Mouse (Mus musculus) hindbrain, embryonic 14.5 days (tissue): ENCODE measurements around the gene C1qtnf3. TPM values are rescaled to one million over a fixed set of nuclear protein-coding genes. Genes with fewer than 3 reads are reported as not detected.

Source experiments
- ATAC-seq: fragments of 200-750 bp; cut with Nextera tagmentation; 2 replicates; pipeline ENCODE4 v1.8.0; 2017; ENCODE audit warnings: moderate number of reproducible peaks, mild to moderate bottlenecking, moderate TSS enrichment, moderate library complexity; ENCODE audit not compliant: low FRiP score
- DNase-seq: peaks from one replicate; pipeline ENCODE4 v3.0.0-alpha.2; 2015; ENCODE audit warnings: low spot score
- H3K27ac ChIP-seq: fragments of 300-500 bp; sonication (generic); 2 replicates; pipeline ENCODE4 v1.5.1; 2014; ENCODE audit warnings: mild to moderate bottlenecking, moderate library complexity
- H3K27me3 ChIP-seq: fragments of 300-500 bp; sonication (generic); 2 replicates; pipeline ENCODE4 v1.6.1; 2014; ENCODE audit warnings: mild to moderate bottlenecking, low read length, mixed read lengths; ENCODE audit not compliant: control insufficient read depth, insufficient read depth
- H3K36me3 ChIP-seq: fragments of 300-500 bp; sonication (generic); replicated peaks from 2 replicates; pipeline ENCODE4 v1.6.1; 2014; ENCODE audit not compliant: control insufficient read depth, insufficient read depth
- H3K4me1 ChIP-seq: fragments of 300-500 bp; sonication (generic); replicated peaks from 2 replicates; pipeline ENCODE4 v1.6.1; 2014; ENCODE audit warnings: antibody characterized with exemption, low read length, mixed read lengths; ENCODE audit not compliant: control insufficient read depth, insufficient read depth
- H3K4me2 ChIP-seq: fragments of 300-500 bp; sonication (generic); replicated peaks from 2 replicates; pipeline ENCODE4 v1.6.1; 2014; ENCODE audit warnings: mild to moderate bottlenecking, moderate library complexity
- H3K4me3 ChIP-seq: fragments of 300-500 bp; sonication (generic); replicated peaks from 2 replicates; pipeline ENCODE4 v1.5.1; 2014; ENCODE audit warnings: mild to moderate bottlenecking, low read length
- H3K9ac ChIP-seq: fragments of 300-500 bp; sonication (generic); 2 replicates; pipeline ENCODE4 v1.6.1; 2014
- H3K9me3 ChIP-seq: fragments of 300-500 bp; sonication (generic); 2 replicates; pipeline ENCODE4 v1.6.1; 2016; ENCODE audit warnings: low read length; ENCODE audit not compliant: control insufficient read depth
- WGBS: fragments of 180-500 bp; shearing (Covaris S2); extraction: QIAGEN DNeasy Blood & Tissue Kit; methylation state at CpG from one replicate; pipeline ENCODE4 v1.1.7; 2014; 5-methylcytosine and 5-hydroxymethylcytosine counted together
- polyA plus RNA-seq: library from polyadenylated mRNA; unstranded; fragments of >200 nt; fragmentation: Nextera tagmentation; extraction: Ambion mirVana; gene quantifications from 2 replicates; pipeline ENCODE4 v1.2.1, GENCODE M21; 2014

C1qtnf3 gene
- polyA plus RNA-seq, 1 experiment from 2014 or later: 5.5 TPM

- no peaks in the 10 kb centered on the region for H3K9me3 ChIP-seq
- no peak overlapping the region for H3K4me2 ChIP-seq
- H3K9ac ChIP-seq: no peak overlapping the region
- WGBS: 87% methylated on average over 6 of the region's 6 CpGs
- H3K4me3 ChIP-seq: no peak overlapping the region
- no peaks in the 10 kb centered on the region for H3K36me3 ChIP-seq
- no peaks in the 10 kb centered on the region for H3K4me1 ChIP-seq
- no peaks in the 10 kb centered on the region for H3K27me3 ChIP-seq
- H3K27ac ChIP-seq: no peak overlapping the region
- ATAC-seq (no peak), DNase-seq (no peak)
Observed at GRCm38 (mm10) chr15:11004646-11005045, 52.5 kb downstream of the C1qtnf3 start.

GRCm38 (mm10) chr15:11008756-11009155 is 56.6 kb downstream of the C1qtnf3 start:
- no peaks in the 10 kb centered on the region for H3K4me1 ChIP-seq
- 27% methylated on average over 5 of the region's 5 CpGs for WGBS
- no peak overlapping the region for H3K4me2 ChIP-seq
- ATAC-seq (no peak), DNase-seq (peak; percentile 50)
- no peak overlapping the region for H3K4me3 ChIP-seq
- no peaks in the 10 kb centered on the region for H3K36me3 ChIP-seq
- no peaks in the 10 kb centered on the region for H3K27me3 ChIP-seq
- no peaks in the 10 kb centered on the region for H3K9me3 ChIP-seq
- H3K27ac ChIP-seq: no peak overlapping the region
- no peak overlapping the region for H3K9ac ChIP-seq

GRCm38 (mm10) chr15:11010976-11011548 is 58.9 kb downstream of the C1qtnf3 start:
- Histone ChIP-seq H3K27ac (no peak overlapping the region), H3K4me2 (no peak overlapping the region), H3K9ac (no peak overlapping the region), H3K36me3 (no peaks in the 10 kb centered on the region), H3K27me3 (no peaks in the 10 kb centered on the region), H3K9me3 (no peaks in the 10 kb centered on the region), H3K4me3 (no peak overlapping the region), H3K4me1 (no peaks in the 10 kb centered on the region)
- no peak for ATAC-seq
- no peak for DNase-seq
- 91% methylated on average over 11 of the region's 11 CpGs for WGBS

GRCm38 (mm10) chr15:11014931-11015330 is 62.8 kb downstream of the C1qtnf3 start:
- DNase-seq: no peak
- Histone ChIP-seq H3K27ac (no peak overlapping the region), H3K9ac (no peak overlapping the region), H3K9me3 (no peaks in the 10 kb centered on the region), H3K4me3 (no peak overlapping the region), H3K27me3 (no peaks in the 10 kb centered on the region), H3K4me2 (no peak overlapping the region), H3K36me3 (no peaks in the 10 kb centered on the region), H3K4me1 (no peaks in the 10 kb centered on the region)
- WGBS: 44% methylated on average over 2 of the region's 2 CpGs
- ATAC-seq: no peak

GRCm38 (mm10) chr15:11026801-11027561 is 74.8 kb downstream of the C1qtnf3 start:
- Histone ChIP-seq H3K4me3 (no peak overlapping the region), H3K9ac (no peak overlapping the region), H3K4me1 (no peaks in the 10 kb centered on the region), H3K36me3 (no peaks in the 10 kb centered on the region), H3K27me3 (no peaks in the 10 kb centered on the region), H3K4me2 (no peak overlapping the region), H3K27ac (no peak overlapping the region), H3K9me3 (no peaks in the 10 kb centered on the region)
- DNase-seq (no peak), ATAC-seq (no peak)
- 71% methylated on average over 4 of the region's 4 CpGs for WGBS

Other genes with a start within 250 kb of the C1qtnf3 start
- gene Rai14, start 237.7 kb upstream of the C1qtnf3 start, polyA plus RNA-seq: 11.6 and 12.9 TPM in 2 replicates
- gene Amacr, start 29.4 kb downstream of the C1qtnf3 start, polyA plus RNA-seq: 16.6 and 16.7 TPM in 2 replicates
- gene Slc45a2, start 48.4 kb downstream of the C1qtnf3 start, polyA plus RNA-seq: 0.20 and 0.23 TPM in 2 replicates
- 4.0 and 4.3 TPM in 2 replicates for gene Rxfp3, start 85.7 kb downstream of the C1qtnf3 start, polyA plus RNA-seq
- 2.0 and 3.1 TPM in 2 replicates for gene Adamts12, start 112.5 kb downstream of the C1qtnf3 start, polyA plus RNA-seq